Mouse (Mus musculus) embryonic facial prominence, embryonic 10.5 days (tissue): ENCODE results near the gene Nim1k. TPM values are rescaled to one million over a fixed set of nuclear protein-coding genes. Genes with fewer than 3 reads are reported as not detected.
A peak's percentile ranks its signal among the peaks of the same experiment; 100 is the strongest.

Experiments used
- DNase-seq: peaks from one replicate; pipeline ENCODE4 v3.0.0-alpha.2; 2017; ENCODE audit warnings: low spot score
- H3K27ac ChIP-seq: fragments of 300-500 bp; sonication (generic); replicated peaks from 2 replicates; pipeline ENCODE4 v1.5.1; 2016; ENCODE audit warnings: mild to moderate bottlenecking
- H3K27me3 ChIP-seq: fragments of 300-500 bp; sonication (generic); replicated peaks from 2 replicates; pipeline ENCODE4 v1.6.1; 2016; ENCODE audit warnings: low read depth, mild to moderate bottlenecking; ENCODE audit not compliant: poor library complexity, severe bottlenecking
- H3K36me3 ChIP-seq: fragments of 300-500 bp; sonication (generic); replicated peaks from 2 replicates; pipeline ENCODE4 v1.6.1; 2016; ENCODE audit warnings: mild to moderate bottlenecking, moderate library complexity
- H3K4me1 ChIP-seq: fragments of 300-500 bp; sonication (generic); 2 replicates; pipeline ENCODE4 v1.6.1; 2016
- H3K4me3 ChIP-seq: fragments of 300-500 bp; sonication (generic); 2 replicates; pipeline ENCODE4 v1.5.1; 2016; ENCODE audit warnings: mild to moderate bottlenecking, moderate library complexity
- H3K9me3 ChIP-seq: fragments of 300-500 bp; sonication (generic); 2 replicates; pipeline ENCODE4 v1.6.1; 2016; ENCODE audit warnings: mild to moderate bottlenecking
- WGBS: fragments of 180-500 bp; shearing (Covaris S2); methylation state at CpG from one replicate; pipeline ENCODE4 v1.1.7; 2016; 5-methylcytosine and 5-hydroxymethylcytosine counted together
- polyA plus RNA-seq: library from polyadenylated mRNA; unstranded; fragments of >200 nt; fragmentation: Nextera tagmentation; extraction: Ambion mirVana; gene quantifications from 2 replicates; pipeline ENCODE4 v1.2.1, GENCODE M21; 2016

Gene Nim1k
- polyA plus RNA-seq = 1.2 and 1.7 TPM in 2 replicates

- no peaks in the 10 kb centered on the region for H3K27me3 ChIP-seq
- peaks cover 32% of the 10 kb centered on the region for H3K4me1 ChIP-seq
- peak; percentile 89 for DNase-seq
- peak within 1 kb of the TSS; percentile 70 for H3K4me3 ChIP-seq
- H3K27ac ChIP-seq = peak within 1 kb of the TSS; percentile 82
- 1% methylated on average over 43 of the region's 43 CpGs for WGBS
- H3K9me3 ChIP-seq = no peaks in the 10 kb centered on the region
- H3K36me3 ChIP-seq = peaks cover 6% of the 10 kb centered on the region
Measured at GRCm38 (mm10) chr13:119755681-119756471, at the start of gene Nim1k. TSS of gene Nim1k (minus strand) at chr13:119755882.

GRCm38 (mm10) chr13:119797656-119798055, 42.0 kb upstream of the Nim1k start:
- no peaks in the 10 kb centered on the region for H3K36me3 ChIP-seq
- H3K27me3 ChIP-seq = no peaks in the 10 kb centered on the region
- no peak for DNase-seq
- H3K4me3 ChIP-seq = no peak overlapping the region
- 72% methylated on average over 4 of the region's 4 CpGs for WGBS
- no peaks in the 10 kb centered on the region for H3K9me3 ChIP-seq
- H3K4me1 ChIP-seq = no peaks in the 10 kb centered on the region
- no peak overlapping the region for H3K27ac ChIP-seq

- Histone ChIP-seq H3K4me1 (peaks cover 13% of the 10 kb centered on the region), H3K9me3 (no peaks in the 10 kb centered on the region), H3K4me3 (no peak overlapping the region), H3K36me3 (peaks cover 15% of the 10 kb centered on the region), H3K27me3 (no peaks in the 10 kb centered on the region), H3K27ac (no peak overlapping the region)
- 89% methylated on average over 5 of the region's 5 CpGs for WGBS
- DNase-seq = no peak
Measured at GRCm38 (mm10) chr13:119792791-119793404, 37.2 kb upstream of the Nim1k start.

- 6% methylated on average over 18 of the region's 18 CpGs for WGBS
- Histone ChIP-seq H3K36me3 (peaks cover 27% of the 10 kb centered on the region), H3K27me3 (no peaks in the 10 kb centered on the region), H3K9me3 (no peaks in the 10 kb centered on the region), H3K4me1 (peaks cover 13% of the 10 kb centered on the region), H3K27ac (peak overlapping the region; percentile 97), H3K4me3 (peak overlapping the region; percentile 90)
- DNase-seq = peak; percentile 36
Measured at GRCm38 (mm10) chr13:119791580-119792135, 36.0 kb upstream of the Nim1k start.

- DNase-seq = peak; percentile 98
- peaks cover 34% of the 10 kb centered on the region for H3K36me3 ChIP-seq
- H3K4me1 ChIP-seq = peaks cover 13% of the 10 kb centered on the region
- peak within 1 kb of the TSS; percentile 90 for H3K4me3 ChIP-seq
- WGBS = 1% methylated on average over 85 of the region's 86 CpGs
- peak within 1 kb of the TSS; percentile 97 for H3K27ac ChIP-seq
- H3K27me3 ChIP-seq = no peaks in the 10 kb centered on the region
- no peaks in the 10 kb centered on the region for H3K9me3 ChIP-seq
Measured at GRCm38 (mm10) chr13:119790761-119791579, 35.3 kb upstream of the Nim1k start, which contains the start of gene Zfp131. TSS of gene Zfp131 (minus strand) at chr13:119790889.

GRCm38 (mm10) chr13:119789851-119790717, 34.4 kb upstream of the Nim1k start:
- H3K27me3 ChIP-seq = no peaks in the 10 kb centered on the region
- H3K4me3 ChIP-seq = peak overlapping the region; percentile 90
- H3K27ac ChIP-seq = peak overlapping the region; percentile 97
- H3K9me3 ChIP-seq = no peaks in the 10 kb centered on the region
- H3K4me1 ChIP-seq = peaks cover 13% of the 10 kb centered on the region
- 1% methylated on average over 66 of the region's 66 CpGs for WGBS
- H3K36me3 ChIP-seq = peaks cover 43% of the 10 kb centered on the region
- peak; percentile 49 for DNase-seq

GRCm38 (mm10) chr13:119783581-119783980, 27.9 kb upstream of the Nim1k start:
- Histone ChIP-seq H3K4me1 (no peaks in the 10 kb centered on the region), H3K36me3 (peaks cover 99% of the 10 kb centered on the region), H3K27me3 (no peaks in the 10 kb centered on the region), H3K9me3 (no peaks in the 10 kb centered on the region), H3K4me3 (no peak overlapping the region), H3K27ac (no peak overlapping the region)
- 87% methylated on average over 4 of the region's 4 CpGs for WGBS
- DNase-seq = no peak

GRCm38 (mm10) chr13:119768541-119768940, 12.9 kb upstream of the Nim1k start:
- no peak for DNase-seq
- Histone ChIP-seq H3K27ac (no peak overlapping the region), H3K27me3 (no peaks in the 10 kb centered on the region), H3K4me3 (no peak overlapping the region), H3K9me3 (no peaks in the 10 kb centered on the region), H3K4me1 (no peaks in the 10 kb centered on the region), H3K36me3 (peaks cover 96% of the 10 kb centered on the region)
- 79% methylated on average over 6 of the region's 6 CpGs for WGBS

GRCm38 (mm10) chr13:119766480-119766879, 10.8 kb upstream of the Nim1k start:
- Histone ChIP-seq H3K4me3 (no peak overlapping the region), H3K27ac (no peak overlapping the region), H3K27me3 (no peaks in the 10 kb centered on the region), H3K4me1 (no peaks in the 10 kb centered on the region), H3K9me3 (no peaks in the 10 kb centered on the region), H3K36me3 (peaks cover 89% of the 10 kb centered on the region)
- DNase-seq = no peak
- WGBS = 93% methylated on average over 7 of the region's 7 CpGs

- Histone ChIP-seq H3K4me3 (no peak overlapping the region), H3K27ac (no peak overlapping the region), H3K27me3 (no peaks in the 10 kb centered on the region), H3K9me3 (no peaks in the 10 kb centered on the region), H3K36me3 (peaks cover 15% of the 10 kb centered on the region), H3K4me1 (peaks cover 32% of the 10 kb centered on the region)
- DNase-seq = peak; percentile 37
- WGBS = 25% methylated on average over 5 of the region's 5 CpGs
Measured at GRCm38 (mm10) chr13:119756831-119757230, 1.1 kb upstream of the Nim1k start.

- WGBS = under 1% methylated on average over 16 of the region's 16 CpGs
- DNase-seq = peak; percentile 38
- Histone ChIP-seq H3K4me1 (peaks cover 32% of the 10 kb centered on the region), H3K27me3 (no peaks in the 10 kb centered on the region), H3K9me3 (no peaks in the 10 kb centered on the region), H3K27ac (peak overlapping the region; percentile 82), H3K36me3 (0 out of 2 replicates have a peak, but pooled peaks cover 5% of the 10 kb centered on the region), H3K4me3 (peak overlapping the region; percentile 70)
Measured at GRCm38 (mm10) chr13:119755141-119755547, 538 bp downstream of the Nim1k start.
